Mouse (Mus musculus): Measurements from ENCODE around the gene Gclm. TPM values are rescaled to one million over a fixed set of nuclear protein-coding genes. Genes with fewer than 3 reads are reported as not detected.

Gclm gene
- polyA plus RNA-seq (2014; fragmentation: Nextera tagmentation; extraction: Ambion mirVana): 49.3 and 49.5 TPM in 2 replicates

DNA sequence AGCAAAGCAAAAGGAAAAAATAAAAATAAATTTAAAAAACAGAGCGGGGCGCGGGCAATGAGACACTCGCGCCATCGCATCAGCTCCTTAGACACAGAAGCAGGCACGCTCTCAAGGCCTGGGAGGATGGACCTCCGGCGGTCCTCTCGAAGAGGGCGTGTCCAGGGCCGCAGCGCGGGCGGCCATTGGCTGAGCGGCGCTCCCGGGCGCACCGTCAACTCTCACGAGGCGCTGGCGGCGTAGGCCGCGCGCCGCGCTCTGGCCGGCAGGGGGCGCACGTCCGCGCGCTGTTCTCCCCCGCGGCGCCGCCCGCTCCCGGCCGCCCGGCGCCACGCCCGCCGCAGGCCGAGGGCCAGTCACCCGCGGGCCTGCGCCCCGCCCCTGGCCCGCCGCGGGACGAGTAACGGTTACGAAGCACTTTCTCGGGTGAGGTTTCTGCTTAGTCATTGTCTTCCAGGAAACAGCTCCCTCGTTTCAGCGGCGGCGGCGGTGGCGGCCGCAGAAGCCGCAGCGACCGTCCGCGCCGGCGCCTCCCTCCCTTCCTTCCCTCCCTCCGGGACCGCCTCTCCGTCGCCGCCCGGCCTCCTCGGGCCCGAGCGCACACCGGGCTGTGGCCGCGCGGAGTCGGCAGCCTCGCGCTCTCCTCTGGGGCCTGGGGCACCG, at the start of gene Gclm:
Gene Gclm (plus strand): TSS at position 343 of the 663 bp plus-strand sequence.
- H3K4me1 ChIP-seq (ENCODE audit: control insufficient read depth, insufficient read depth, low read length): no peaks in the 10 kb centered on the region; the same call in 1 of the 2 replicates
- no peaks in the 10 kb centered on the region for H3K9me3 ChIP-seq (replicated peaks; ENCODE audit: control insufficient read depth, low read length)
- no peaks in the 10 kb centered on the region for H3K36me3 ChIP-seq (replicated peaks; ENCODE audit: control insufficient read depth, insufficient read depth, low read depth, low read length)
- ATAC-seq (replicated peaks; ENCODE audit: insufficient number of reproducible peaks, low FRiP score, low TSS enrichment, low read depth): peak; percentile 98
- H3K27me3 ChIP-seq (ENCODE audit: control insufficient read depth, insufficient read depth, low read length): no peaks in the 10 kb centered on the region
- peak; percentile 96 for DNase-seq (ENCODE audit: low spot score)
- H3K4me2 ChIP-seq (ENCODE audit: low read depth, low read length): peak within 1 kb of the TSS; percentile 89
- under 1% methylated on average over 66 of the region's 90 CpGs for WGBS
- peak within 1 kb of the TSS; percentile 75 for H3K4me3 ChIP-seq (ENCODE audit: low read depth, low read length)
- H3K9ac ChIP-seq (replicated peaks; ENCODE audit: low read length): peak within 1 kb of the TSS; percentile 84
- H3K27ac ChIP-seq (replicated peaks; ENCODE audit: low read depth, low read length): peak within 1 kb of the TSS; percentile 80

DNA sequence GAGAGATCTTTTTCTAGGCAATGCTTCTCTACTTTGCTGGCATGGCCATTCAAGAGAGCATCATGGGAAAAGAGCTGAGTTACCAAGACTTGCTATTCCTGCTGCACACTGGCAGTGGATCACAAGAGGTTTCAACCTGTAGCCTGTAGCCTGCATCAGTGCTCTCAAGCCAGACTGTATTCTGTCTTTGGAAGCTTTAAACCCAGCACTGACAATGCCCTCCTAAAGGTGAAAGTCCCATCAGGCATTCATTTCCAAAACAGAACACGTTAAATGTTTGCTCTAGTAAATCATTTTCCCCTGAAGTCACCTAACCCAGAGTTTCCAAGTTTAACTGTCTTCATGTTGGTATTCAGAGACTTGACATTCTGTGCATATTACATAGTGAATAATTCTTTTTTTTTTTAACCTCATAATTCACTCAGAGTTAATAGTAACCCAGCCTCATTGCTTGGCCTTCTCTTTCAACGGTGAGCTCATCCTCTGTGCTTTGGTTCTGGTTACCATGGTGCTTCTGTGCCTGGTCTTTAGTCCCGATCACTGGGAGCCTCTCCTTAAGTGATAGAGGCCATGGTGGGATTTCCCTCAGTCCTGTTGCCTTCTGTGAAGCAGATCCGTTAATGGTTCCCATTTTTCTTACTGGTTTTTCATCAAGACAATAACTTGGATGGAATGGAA, 48.6 kb upstream of the Gclm start:
- no peak for DNase-seq (ENCODE audit: low spot score)
- H3K9ac ChIP-seq (replicated peaks; ENCODE audit: low read length): no peak overlapping the region
- no peak overlapping the region for H3K4me3 ChIP-seq (ENCODE audit: low read depth, low read length)
- no peaks in the 10 kb centered on the region for H3K36me3 ChIP-seq (replicated peaks; ENCODE audit: control insufficient read depth, insufficient read depth, low read depth, low read length)
- ATAC-seq (replicated peaks; ENCODE audit: insufficient number of reproducible peaks, low FRiP score, low TSS enrichment, low read depth): no peak
- no peak overlapping the region for H3K27ac ChIP-seq (replicated peaks; ENCODE audit: low read depth, low read length)
- no peak overlapping the region for H3K4me2 ChIP-seq (ENCODE audit: low read depth, low read length)
- H3K9me3 ChIP-seq (replicated peaks; ENCODE audit: control insufficient read depth, low read length): no peaks in the 10 kb centered on the region
- no peaks in the 10 kb centered on the region for H3K27me3 ChIP-seq (ENCODE audit: control insufficient read depth, insufficient read depth, low read length)
- no peaks in the 10 kb centered on the region for H3K4me1 ChIP-seq (ENCODE audit: control insufficient read depth, insufficient read depth, low read length)
- 81% methylated on average over 4 of the region's 4 CpGs for WGBS

DNA sequence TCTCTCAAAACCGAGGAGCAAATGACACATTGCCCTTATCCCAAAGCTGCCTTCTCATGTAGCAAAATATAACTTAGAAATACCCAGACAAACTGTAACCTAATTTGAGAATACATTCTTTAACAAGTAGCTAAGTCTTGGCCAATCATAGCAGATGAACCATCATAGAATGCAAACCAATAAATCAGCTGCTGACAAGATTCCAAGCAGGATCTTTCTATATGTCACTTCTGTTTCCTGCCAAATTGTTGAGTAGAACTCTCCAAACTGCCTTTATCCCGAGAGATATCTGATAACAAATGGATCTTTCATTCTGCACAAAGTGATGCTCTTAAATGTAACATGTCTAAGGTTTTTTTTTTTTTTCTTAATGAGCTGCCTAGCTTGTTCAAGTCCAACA, 46.8 kb upstream of the Gclm start:
- H3K27ac ChIP-seq (replicated peaks; ENCODE audit: low read depth, low read length): no peak overlapping the region
- whole genome bisulfite sequencing: 88% methylated on average over 2 of the region's 2 CpGs
- ATAC-seq (replicated peaks; ENCODE audit: insufficient number of reproducible peaks, low FRiP score, low TSS enrichment, low read depth): no peak

DNA sequence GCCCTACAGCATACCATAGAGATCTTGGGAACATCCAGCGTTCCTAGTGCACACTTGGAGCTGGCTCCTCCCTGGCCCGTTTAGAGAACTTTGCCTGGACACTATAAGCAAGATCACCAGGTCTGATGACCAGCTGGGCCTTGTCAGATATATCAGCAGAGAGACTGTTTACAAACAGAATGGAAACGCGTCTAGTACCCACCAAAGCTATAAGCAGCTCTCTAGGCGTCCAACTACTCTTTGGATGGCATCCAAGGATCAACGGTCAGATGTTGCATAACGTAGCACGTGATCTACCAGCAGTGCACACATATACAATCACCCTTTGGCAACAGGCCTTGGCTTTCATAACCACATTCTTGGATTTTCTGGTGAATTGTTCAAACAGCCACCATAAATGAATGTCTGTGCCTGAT, 46.4 kb upstream of the Gclm start:
- no peak overlapping the region for H3K9ac ChIP-seq (replicated peaks; ENCODE audit: low read length)
- WGBS: 84% methylated on average over 8 of the region's 8 CpGs
- H3K4me1 ChIP-seq (ENCODE audit: control insufficient read depth, insufficient read depth, low read length): no peaks in the 10 kb centered on the region
- H3K4me3 ChIP-seq (ENCODE audit: low read depth, low read length): no peak overlapping the region
- H3K27ac ChIP-seq (replicated peaks; ENCODE audit: low read depth, low read length): no peak overlapping the region
- no peaks in the 10 kb centered on the region for H3K9me3 ChIP-seq (replicated peaks; ENCODE audit: control insufficient read depth, low read length)
- no peak overlapping the region for H3K4me2 ChIP-seq (ENCODE audit: low read depth, low read length)
- H3K27me3 ChIP-seq (ENCODE audit: control insufficient read depth, insufficient read depth, low read length): no peaks in the 10 kb centered on the region
- H3K36me3 ChIP-seq (replicated peaks; ENCODE audit: control insufficient read depth, insufficient read depth, low read depth, low read length): no peaks in the 10 kb centered on the region
- ATAC-seq (replicated peaks; ENCODE audit: insufficient number of reproducible peaks, low FRiP score, low TSS enrichment, low read depth): no peak
- no peak for DNase-seq (ENCODE audit: low spot score)

More for the DNA sequence above, 46.8 kb upstream of the Gclm start:
- Histone ChIP-seq H3K4me3 (ENCODE audit: low read depth, low read length) (no peak overlapping the region), H3K4me1 (ENCODE audit: control insufficient read depth, insufficient read depth, low read length) (no peaks in the 10 kb centered on the region), H3K9ac (replicated peaks; ENCODE audit: low read length) (no peak overlapping the region), H3K4me2 (ENCODE audit: low read depth, low read length) (no peak overlapping the region), H3K9me3 (replicated peaks; ENCODE audit: control insufficient read depth, low read length) (no peaks in the 10 kb centered on the region), H3K36me3 (replicated peaks; ENCODE audit: control insufficient read depth, insufficient read depth, low read depth, low read length) (no peaks in the 10 kb centered on the region), H3K27me3 (ENCODE audit: control insufficient read depth, insufficient read depth, low read length) (no peaks in the 10 kb centered on the region)
- DNase-seq (ENCODE audit: low spot score): no peak

DNA sequence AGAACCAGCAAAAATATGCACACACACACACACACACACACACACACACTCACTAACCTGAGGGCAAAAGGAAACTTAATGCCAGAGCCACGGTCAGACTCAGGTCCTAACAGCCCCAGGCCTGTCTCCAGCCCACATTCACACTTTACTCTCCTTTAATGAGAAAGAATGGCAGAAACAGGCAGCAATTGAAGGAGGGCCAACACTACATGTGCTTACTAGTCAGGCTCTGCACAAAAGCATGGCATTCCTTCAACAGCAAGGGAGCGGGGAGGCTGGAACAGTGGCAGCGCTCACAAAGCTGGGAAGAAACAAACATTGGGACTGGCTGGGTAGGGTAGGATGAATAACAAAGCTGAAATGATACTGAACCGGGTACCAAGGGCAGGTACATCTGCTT, 45.8 kb upstream of the Gclm start:
- no peak for ATAC-seq (replicated peaks; ENCODE audit: insufficient number of reproducible peaks, low FRiP score, low TSS enrichment, low read depth)
- WGBS: 71% methylated on average over 4 of the region's 4 CpGs
- Histone ChIP-seq H3K9me3 (replicated peaks; ENCODE audit: control insufficient read depth, low read length) (no peaks in the 10 kb centered on the region), H3K4me1 (ENCODE audit: control insufficient read depth, insufficient read depth, low read length) (no peaks in the 10 kb centered on the region), H3K27ac (replicated peaks; ENCODE audit: low read depth, low read length) (no peak overlapping the region), H3K36me3 (replicated peaks; ENCODE audit: control insufficient read depth, insufficient read depth, low read depth, low read length) (no peaks in the 10 kb centered on the region), H3K27me3 (ENCODE audit: control insufficient read depth, insufficient read depth, low read length) (no peaks in the 10 kb centered on the region), H3K9ac (replicated peaks; ENCODE audit: low read length) (no peak overlapping the region), H3K4me2 (ENCODE audit: low read depth, low read length) (no peak overlapping the region), H3K4me3 (ENCODE audit: low read depth, low read length) (no peak overlapping the region)
- no peak for DNase-seq (ENCODE audit: low spot score)

DNA sequence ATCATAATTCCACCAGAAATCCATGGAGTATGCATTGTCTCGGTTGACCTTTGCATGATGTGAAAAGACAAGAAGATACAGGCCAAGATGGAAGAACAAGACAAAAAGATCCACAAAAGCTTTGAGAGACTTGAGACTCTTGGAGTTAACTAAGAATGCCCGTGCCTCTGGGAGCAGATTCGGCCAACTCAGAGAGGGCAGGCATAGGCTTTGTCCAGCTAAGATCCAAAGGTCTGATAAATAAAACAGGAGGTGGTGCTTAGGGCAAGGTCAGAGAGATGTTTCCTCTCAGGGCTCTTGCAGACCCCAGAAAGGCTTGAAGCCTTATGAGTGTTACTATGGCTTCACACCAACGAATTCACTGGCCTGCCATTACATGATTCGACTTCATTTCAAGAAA, 45.3 kb upstream of the Gclm start:
- 78% methylated on average over 5 of the region's 5 CpGs for WGBS
- H3K27ac ChIP-seq (replicated peaks; ENCODE audit: low read depth, low read length): no peak overlapping the region
- H3K36me3 ChIP-seq (replicated peaks; ENCODE audit: control insufficient read depth, insufficient read depth, low read depth, low read length): no peaks in the 10 kb centered on the region
- DNase-seq (ENCODE audit: low spot score): no peak
- no peak overlapping the region for H3K9ac ChIP-seq (replicated peaks; ENCODE audit: low read length)
- no peaks in the 10 kb centered on the region for H3K9me3 ChIP-seq (replicated peaks; ENCODE audit: control insufficient read depth, low read length)
- H3K4me3 ChIP-seq (ENCODE audit: low read depth, low read length): no peak overlapping the region
- no peak for ATAC-seq (replicated peaks; ENCODE audit: insufficient number of reproducible peaks, low FRiP score, low TSS enrichment, low read depth)
- H3K4me1 ChIP-seq (ENCODE audit: control insufficient read depth, insufficient read depth, low read length): no peaks in the 10 kb centered on the region
- H3K4me2 ChIP-seq (ENCODE audit: low read depth, low read length): no peak overlapping the region
- no peaks in the 10 kb centered on the region for H3K27me3 ChIP-seq (ENCODE audit: control insufficient read depth, insufficient read depth, low read length)

DNA sequence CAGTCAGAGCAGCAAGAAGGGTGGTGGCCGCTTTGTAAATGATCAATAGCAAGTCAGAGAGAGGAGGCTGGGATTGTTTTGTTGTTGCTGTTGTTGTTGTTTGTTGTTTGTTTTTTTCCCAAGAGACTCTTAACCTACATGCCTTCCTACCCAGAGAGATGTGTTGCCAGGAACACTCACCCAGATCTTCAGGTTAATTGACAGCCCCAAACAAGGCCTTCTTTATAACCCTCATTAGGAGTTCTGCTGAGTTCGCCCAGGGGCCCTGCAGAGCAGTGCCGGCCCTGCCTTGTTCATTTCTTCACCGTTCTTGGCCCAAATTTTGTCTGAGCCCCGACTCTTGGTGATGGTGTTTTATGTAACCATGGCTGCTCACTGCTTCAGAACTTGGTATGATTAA, 44.9 kb upstream of the Gclm start:
- Histone ChIP-seq H3K4me1 (ENCODE audit: control insufficient read depth, insufficient read depth, low read length) (no peaks in the 10 kb centered on the region), H3K9ac (replicated peaks; ENCODE audit: low read length) (no peak overlapping the region), H3K36me3 (replicated peaks; ENCODE audit: control insufficient read depth, insufficient read depth, low read depth, low read length) (no peaks in the 10 kb centered on the region), H3K27me3 (ENCODE audit: control insufficient read depth, insufficient read depth, low read length) (no peaks in the 10 kb centered on the region), H3K27ac (replicated peaks; ENCODE audit: low read depth, low read length) (no peak overlapping the region), H3K4me3 (ENCODE audit: low read depth, low read length) (no peak overlapping the region), H3K9me3 (replicated peaks; ENCODE audit: control insufficient read depth, low read length) (no peaks in the 10 kb centered on the region), H3K4me2 (ENCODE audit: low read depth, low read length) (no peak overlapping the region)
- 49% methylated on average over 5 of the region's 5 CpGs for WGBS
- DNase-seq (ENCODE audit: low spot score): no peak
- ATAC-seq (replicated peaks; ENCODE audit: insufficient number of reproducible peaks, low FRiP score, low TSS enrichment, low read depth): no peak

DNA sequence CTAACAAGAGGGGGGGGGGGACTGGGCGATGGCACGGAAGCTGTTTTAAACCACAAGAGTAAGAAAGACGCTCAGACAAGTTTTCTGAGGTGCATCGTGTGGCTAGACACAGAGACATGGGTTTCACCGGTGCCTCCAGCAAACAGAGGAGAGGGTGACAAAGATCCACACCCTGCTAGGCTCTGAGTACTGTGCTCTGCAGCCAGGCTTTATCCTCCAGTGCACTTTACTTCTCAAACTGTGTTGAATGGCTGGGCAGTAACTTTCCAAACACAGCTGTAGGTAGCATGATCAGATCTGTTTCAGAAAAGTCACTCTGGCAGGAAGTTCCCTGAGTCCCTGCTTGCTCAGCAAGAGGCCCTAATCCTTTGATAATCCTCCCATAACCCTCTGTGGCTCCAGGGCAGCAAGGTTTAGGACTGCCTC, 43.0 kb upstream of the Gclm start:
- 19% methylated on average over 5 of the region's 5 CpGs for WGBS
- ATAC-seq (replicated peaks; ENCODE audit: insufficient number of reproducible peaks, low FRiP score, low TSS enrichment, low read depth) (no peak), DNase-seq (ENCODE audit: low spot score) (peak; percentile 40)
- H3K36me3 ChIP-seq (replicated peaks; ENCODE audit: control insufficient read depth, insufficient read depth, low read depth, low read length): no peaks in the 10 kb centered on the region
- H3K9ac ChIP-seq (replicated peaks; ENCODE audit: low read length): no peak overlapping the region
- no peak overlapping the region for H3K4me3 ChIP-seq (ENCODE audit: low read depth, low read length)
- no peak overlapping the region for H3K27ac ChIP-seq (replicated peaks; ENCODE audit: low read depth, low read length)
- H3K4me2 ChIP-seq (ENCODE audit: low read depth, low read length): no peak overlapping the region
- no peaks in the 10 kb centered on the region for H3K27me3 ChIP-seq (ENCODE audit: control insufficient read depth, insufficient read depth, low read length)
- H3K9me3 ChIP-seq (replicated peaks; ENCODE audit: control insufficient read depth, low read length): no peaks in the 10 kb centered on the region
- no peaks in the 10 kb centered on the region for H3K4me1 ChIP-seq (ENCODE audit: control insufficient read depth, insufficient read depth, low read length)
